Mouse (Mus musculus): ENCODE data around the gene Creb3l4. TPM values are rescaled to one million over a fixed set of nuclear protein-coding genes. Genes with fewer than 3 reads are reported as not detected.

Gene Creb3l4
- polyA plus RNA-seq, 1 experiment from 2014 or later: 10.9 TPM

- no peak for ATAC-seq (ENCODE audit: low FRiP score, low read depth)
- H3K27me3 ChIP-seq: no peaks in the 10 kb centered on the region
- H3K9me3 ChIP-seq: no peaks in the 10 kb centered on the region; the same call in 1 of the 2 replicates
- H3K9ac ChIP-seq: no peak overlapping the region
- H3K27ac ChIP-seq: no peak overlapping the region
- H3K4me3 ChIP-seq: no peak overlapping the region
- H3K36me3 ChIP-seq: peaks cover 15% of the 10 kb centered on the region
- no peak overlapping the region for H3K4me2 ChIP-seq (replicated peaks)
- 69% methylated on average over 1 of the region's 1 CpGs for WGBS
- no peaks in the 10 kb centered on the region for H3K4me1 ChIP-seq
Measured at GRCm38 (mm10) chr3:90202884-90203283, 40.4 kb downstream of the Creb3l4 start.

- no peaks in the 10 kb centered on the region; the same call in 1 of the 2 replicates for H3K9me3 ChIP-seq
- H3K4me1 ChIP-seq: peaks cover 4% of the 10 kb centered on the region; the same call in 1 of the 2 replicates
- no peaks in the 10 kb centered on the region for H3K27me3 ChIP-seq
- no peak for ATAC-seq (ENCODE audit: low FRiP score, low read depth)
- no peak overlapping the region for H3K27ac ChIP-seq
- no peak overlapping the region for H3K9ac ChIP-seq
- no peak overlapping the region for H3K4me3 ChIP-seq
- no peaks in the 10 kb centered on the region for H3K36me3 ChIP-seq
- WGBS: 69% methylated on average over 1 of the region's 1 CpGs
- H3K4me2 ChIP-seq (replicated peaks): no peak overlapping the region
Measured at GRCm38 (mm10) chr3:90197548-90197947, 45.8 kb downstream of the Creb3l4 start.

- Histone ChIP-seq H3K4me3 (no peak overlapping the region), H3K36me3 (no peaks in the 10 kb centered on the region), H3K4me1 (peaks cover 4% of the 10 kb centered on the region; the same call in 1 of the 2 replicates), H3K9me3 (no peaks in the 10 kb centered on the region), H3K4me2 (replicated peaks) (no peak overlapping the region), H3K9ac (no peak overlapping the region), H3K27me3 (no peaks in the 10 kb centered on the region), H3K27ac (no peak overlapping the region)
- ATAC-seq (ENCODE audit: low FRiP score, low read depth): no peak
- WGBS: 70% methylated on average over 1 of the region's 1 CpGs
Measured at GRCm38 (mm10) chr3:90195644-90196043, 47.7 kb downstream of the Creb3l4 start.

- H3K4me2 ChIP-seq (replicated peaks): no peak overlapping the region
- H3K9me3 ChIP-seq: no peaks in the 10 kb centered on the region
- H3K27ac ChIP-seq: no peak overlapping the region
- H3K4me1 ChIP-seq: peaks cover 4% of the 10 kb centered on the region; the same call in 1 of the 2 replicates
- H3K9ac ChIP-seq: no peak overlapping the region
- WGBS: 24% methylated on average over 4 of the region's 4 CpGs
- ATAC-seq (ENCODE audit: low FRiP score, low read depth): no peak
- no peak overlapping the region for H3K4me3 ChIP-seq
- H3K27me3 ChIP-seq: no peaks in the 10 kb centered on the region
- H3K36me3 ChIP-seq: no peaks in the 10 kb centered on the region
Measured at GRCm38 (mm10) chr3:90194759-90195158, 48.6 kb downstream of the Creb3l4 start.

- peaks cover 4% of the 10 kb centered on the region; the same call in 1 of the 2 replicates for H3K4me1 ChIP-seq
- H3K4me3 ChIP-seq: no peak overlapping the region
- 75% methylated on average over 11 of the region's 11 CpGs for WGBS
- no peaks in the 10 kb centered on the region for H3K9me3 ChIP-seq
- H3K4me2 ChIP-seq (replicated peaks): no peak overlapping the region
- no peak overlapping the region for H3K9ac ChIP-seq
- no peaks in the 10 kb centered on the region for H3K27me3 ChIP-seq
- no peak overlapping the region for H3K27ac ChIP-seq
- no peak for ATAC-seq (ENCODE audit: low FRiP score, low read depth)
- no peaks in the 10 kb centered on the region for H3K36me3 ChIP-seq
Measured at GRCm38 (mm10) chr3:90190859-90191510, 52.3 kb downstream of the Creb3l4 start.

Small RNA genes within 50 kb of the gene (microRNA-seq; reads per million reads assigned to microRNA genes)
- 0.70 reads per million for gene Mir7012

Other genes with a start within 250 kb of the Creb3l4 start
- 157 and 174 TPM in 2 replicates for gene Hax1, start 244.7 kb downstream of the Creb3l4 start, polyA plus RNA-seq (2015; fragmentation: Nextera tagmentation; extraction: Ambion mirVana)
- gene 4933434E20Rik, start 191.9 kb downstream of the Creb3l4 start, polyA plus RNA-seq (2015; fragmentation: Nextera tagmentation; extraction: Ambion mirVana): 158 and 164 TPM in 2 replicates
- gene Ubap2l, start 190.9 kb downstream of the Creb3l4 start, polyA plus RNA-seq (2015; fragmentation: Nextera tagmentation; extraction: Ambion mirVana): 206 and 208 TPM in 2 replicates
- 520 and 556 TPM in 2 replicates for gene Tpm3, start 170.9 kb downstream of the Creb3l4 start, polyA plus RNA-seq (2015; fragmentation: Nextera tagmentation; extraction: Ambion mirVana)
- gene Nup210l, start 139.4 kb downstream of the Creb3l4 start, polyA plus RNA-seq (2015; fragmentation: Nextera tagmentation; extraction: Ambion mirVana): 0.27 and 0.34 TPM in 2 replicates
- gene Rps27, start 29.9 kb downstream of the Creb3l4 start, polyA plus RNA-seq (2015; fragmentation: Nextera tagmentation; extraction: Ambion mirVana): 1,711 and 1,721 TPM in 2 replicates
- gene Rab13, start 29.8 kb downstream of the Creb3l4 start, polyA plus RNA-seq (2015; fragmentation: Nextera tagmentation; extraction: Ambion mirVana): 39.7 and 41.4 TPM in 2 replicates
- 96.8 and 99.7 TPM in 2 replicates for gene Jtb, start 11.9 kb downstream of the Creb3l4 start, polyA plus RNA-seq (2015; fragmentation: Nextera tagmentation; extraction: Ambion mirVana)
- gene Slc39a1, start 4.7 kb upstream of the Creb3l4 start, polyA plus RNA-seq (2015; fragmentation: Nextera tagmentation; extraction: Ambion mirVana): 102 and 103 TPM in 2 replicates
- 22.0 and 23.6 TPM in 2 replicates for gene Crtc2, start 10.7 kb upstream of the Creb3l4 start, polyA plus RNA-seq (2015; fragmentation: Nextera tagmentation; extraction: Ambion mirVana)
- gene Dennd4b, start 21.7 kb upstream of the Creb3l4 start, polyA plus RNA-seq (2015; fragmentation: Nextera tagmentation; extraction: Ambion mirVana): 4.2 and 5.3 TPM in 2 replicates
- 19.4 and 19.6 TPM in 2 replicates for gene Gatad2b, start 49.7 kb upstream of the Creb3l4 start, polyA plus RNA-seq (2015; fragmentation: Nextera tagmentation; extraction: Ambion mirVana)
- gene Slc27a3, start 146.4 kb upstream of the Creb3l4 start, polyA plus RNA-seq (2015; fragmentation: Nextera tagmentation; extraction: Ambion mirVana): 38.7 and 38.8 TPM in 2 replicates
- 28.5 and 29.4 TPM in 2 replicates for gene Ints3, start 190.1 kb upstream of the Creb3l4 start, polyA plus RNA-seq (2015; fragmentation: Nextera tagmentation; extraction: Ambion mirVana)
- 4.0 and 4.8 TPM in 2 replicates for gene Npr1, start 222.4 kb upstream of the Creb3l4 start, polyA plus RNA-seq (2015; fragmentation: Nextera tagmentation; extraction: Ambion mirVana)
- gene Ilf2, start 232.6 kb upstream of the Creb3l4 start, polyA plus RNA-seq (2015; fragmentation: Nextera tagmentation; extraction: Ambion mirVana): 277 and 284 TPM in 2 replicates
- gene Snapin, start 247.5 kb upstream of the Creb3l4 start, polyA plus RNA-seq (2015; fragmentation: Nextera tagmentation; extraction: Ambion mirVana): 83.1 and 85.4 TPM in 2 replicates

Data from limb, embryonic 13.5 days (tissue).